Mouse (Mus musculus) kidney, adult 2 months (tissue): ENCODE data around the gene Dnajc10.

Source experiments
- CTCF ChIP-seq: fragments of 200-500 bp; conservative IDR thresholded peaks from 2 replicates; pipeline ENCODE4 v1.5.1; 2011; ENCODE audit warnings: low read depth, mild to moderate bottlenecking, control low read depth, low read length, moderate library complexity, mixed read lengths; ENCODE audit not compliant: insufficient read depth, insufficient read length
- POLR2A ChIP-seq: fragments of 200-500 bp; IDR thresholded peaks from one replicate; pipeline ENCODE4 v1.6.1; 2011; ENCODE audit warnings: low read depth, low read length, control low read depth

DNA sequence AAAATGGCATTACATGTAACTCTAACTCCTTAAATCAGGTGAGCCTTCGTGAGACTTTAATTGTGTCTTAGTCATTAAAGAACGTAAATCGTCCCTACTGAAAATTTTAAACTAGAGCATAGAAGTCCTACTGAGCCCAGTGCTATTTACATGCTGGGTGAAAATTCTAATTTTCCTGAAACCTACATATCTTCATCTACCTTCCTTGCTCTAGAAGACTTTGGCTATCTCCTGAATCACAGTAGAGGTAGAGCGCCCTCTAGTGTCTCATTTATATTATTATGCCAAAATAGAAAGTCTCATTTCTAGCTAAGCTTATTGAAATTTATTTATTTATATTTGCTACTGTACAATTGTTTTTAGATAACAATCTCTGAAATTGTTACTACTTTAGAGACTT, 47.2 kb upstream of the Dnajc10 start:
- TF ChIP-seq POLR2A, result no peak
- no peak for TF ChIP-seq CTCF
